Mouse (Mus musculus) liver, embryonic 14.5 days (tissue): ENCODE measurements around the gene Car15.

Experiments used
- CTCF ChIP-seq: IDR thresholded peaks from 2 replicates; pipeline ENCODE4 v1.5.1; 2016; ENCODE audit warnings: antibody characterized with exemption, low read depth, control low read depth
- EP300 ChIP-seq: IDR thresholded peaks from 2 replicates; pipeline ENCODE4 v1.6.1; 2016; ENCODE audit warnings: antibody characterized with exemption, low read depth

DNA sequence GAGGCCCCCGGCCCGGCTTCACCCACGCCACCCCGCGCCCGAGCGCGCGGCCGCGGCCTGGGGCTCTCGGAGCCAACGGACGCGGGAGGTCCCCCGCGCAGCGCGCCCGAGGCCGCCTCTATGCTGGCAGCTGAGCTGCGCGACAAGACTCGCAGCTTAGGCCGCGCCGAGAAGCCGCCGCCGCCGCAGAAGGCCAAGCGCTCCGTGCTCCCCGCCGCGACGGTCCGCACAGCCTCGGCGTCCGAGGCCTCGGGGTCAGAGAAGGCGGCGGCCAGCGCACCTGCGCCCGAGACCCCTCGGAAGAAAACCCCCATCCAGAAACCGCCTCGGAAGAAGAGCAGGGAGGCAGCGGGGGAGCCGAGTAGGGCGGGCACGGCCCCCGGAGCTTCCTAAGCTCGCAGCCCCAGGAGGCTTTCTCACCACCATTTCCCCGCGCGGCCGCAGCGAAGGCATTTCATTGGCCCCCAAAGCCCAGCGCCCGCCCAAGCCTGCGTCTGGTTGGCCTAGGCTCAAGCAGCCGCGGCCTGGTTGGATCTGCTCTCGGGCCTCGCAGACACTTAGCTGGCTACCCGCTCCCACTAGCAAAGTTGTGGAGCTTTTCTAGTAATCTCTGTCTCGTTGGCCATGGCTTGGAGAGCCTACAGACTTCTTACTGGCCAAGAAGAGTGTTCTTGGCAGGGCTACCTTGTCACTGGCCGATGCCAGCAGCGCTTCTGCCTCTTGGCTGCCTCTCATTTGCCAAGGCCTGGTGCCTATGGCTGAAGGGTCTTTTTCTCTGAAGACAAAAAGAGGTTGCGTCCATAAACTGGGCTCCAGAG, 30.8 kb downstream of the Car15 start:
- TF ChIP-seq CTCF = no peak
- TF ChIP-seq EP300 = no peak
